Mouse (Mus musculus): ENCODE data around the gene Rnaseh2b. TPM values are rescaled to one million over a fixed set of nuclear protein-coding genes. Genes with fewer than 3 reads are reported as not detected.

Gene Rnaseh2b
- polyA plus RNA-seq, 1 experiment from 2014 or later = 38.6 TPM

DNA sequence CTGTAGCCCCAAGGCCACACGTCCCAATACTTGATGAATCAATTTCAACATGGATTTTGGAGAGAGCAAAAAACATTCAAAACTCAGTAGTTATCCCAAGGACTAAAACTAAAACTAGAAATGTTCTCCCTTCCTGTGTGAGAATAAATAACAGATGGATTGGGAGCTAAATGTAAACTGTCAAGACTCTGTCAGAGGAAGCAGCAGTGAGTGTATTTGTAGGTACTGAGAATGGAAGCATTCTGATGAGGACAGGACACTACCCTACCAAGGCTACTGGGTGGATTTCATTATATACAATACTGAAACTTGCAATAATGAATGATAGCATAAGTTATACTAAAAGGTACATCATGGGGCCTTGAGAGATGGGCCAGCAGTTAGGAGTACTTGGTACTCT lies 6.4 kb downstream of the Rnaseh2b start:
- no peak for ATAC-seq (ENCODE audit: low FRiP score, low TSS enrichment)
- TF ChIP-seq CTCF (IDR thresholded peaks at IDR 0.05; ENCODE audit: low read depth) = no peak
- no peak for TF ChIP-seq EP300 (optimal IDR thresholded peaks at IDR 0.05)
- Histone ChIP-seq H3K9ac (ENCODE audit: low read length) (no peak overlapping the region), H3K4me2 (replicated peaks; ENCODE audit: low read depth) (no peak overlapping the region), H3K36me3 (ENCODE audit: control insufficient read depth, insufficient read depth, low read length) (no peaks in the 10 kb centered on the region), H3K9me3 (ENCODE audit: control insufficient read depth, low read length) (no peaks in the 10 kb centered on the region), H3K4me3 (ENCODE audit: low read depth, low read length) (no peak overlapping the region), H3K27me3 (ENCODE audit: control insufficient read depth, insufficient read depth, low read length) (no peaks in the 10 kb centered on the region), H3K4me1 (replicated peaks; ENCODE audit: control insufficient read depth, insufficient read depth) (no peaks in the 10 kb centered on the region), H3K27ac (replicated peaks) (no peak overlapping the region)
- DNase-seq (ENCODE audit: low spot score) = no peak
- 73% methylated on average over 1 of the region's 1 CpGs for WGBS

DNA sequence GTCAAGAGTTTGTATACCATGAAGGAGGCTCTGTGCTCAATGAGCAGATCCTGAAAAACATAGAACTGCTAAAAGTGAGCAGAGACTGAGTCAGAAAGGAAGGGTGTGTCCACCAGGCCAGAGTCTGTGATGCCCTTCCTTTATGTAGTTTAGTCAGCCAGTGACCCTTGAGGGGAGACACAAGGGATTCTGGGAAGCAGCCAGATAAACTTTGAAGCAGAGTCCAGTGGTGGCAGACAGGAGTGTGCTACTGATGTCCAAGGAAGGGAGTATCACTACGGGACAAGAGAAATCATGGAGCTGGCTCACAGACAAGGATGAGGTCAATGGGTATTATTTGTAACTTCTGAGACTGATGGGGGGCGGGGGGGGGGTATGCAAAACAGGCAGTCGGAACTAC lies 7.6 kb downstream of the Rnaseh2b start:
- 66% methylated on average over 3 of the region's 3 CpGs for WGBS
- ATAC-seq (ENCODE audit: low FRiP score, low TSS enrichment) = no peak
- Histone ChIP-seq H3K36me3 (ENCODE audit: control insufficient read depth, insufficient read depth, low read length) (no peaks in the 10 kb centered on the region), H3K9ac (ENCODE audit: low read length) (no peak overlapping the region), H3K4me3 (ENCODE audit: low read depth, low read length) (no peak overlapping the region), H3K4me2 (replicated peaks; ENCODE audit: low read depth) (no peak overlapping the region), H3K27ac (replicated peaks) (no peak overlapping the region), H3K9me3 (ENCODE audit: control insufficient read depth, low read length) (no peaks in the 10 kb centered on the region), H3K4me1 (replicated peaks; ENCODE audit: control insufficient read depth, insufficient read depth) (no peaks in the 10 kb centered on the region), H3K27me3 (ENCODE audit: control insufficient read depth, insufficient read depth, low read length) (no peaks in the 10 kb centered on the region)
- no peak for DNase-seq (ENCODE audit: low spot score)
- TF ChIP-seq CTCF (IDR thresholded peaks at IDR 0.05; ENCODE audit: low read depth) (no peak), EP300 (optimal IDR thresholded peaks at IDR 0.05) (no peak)

DNA sequence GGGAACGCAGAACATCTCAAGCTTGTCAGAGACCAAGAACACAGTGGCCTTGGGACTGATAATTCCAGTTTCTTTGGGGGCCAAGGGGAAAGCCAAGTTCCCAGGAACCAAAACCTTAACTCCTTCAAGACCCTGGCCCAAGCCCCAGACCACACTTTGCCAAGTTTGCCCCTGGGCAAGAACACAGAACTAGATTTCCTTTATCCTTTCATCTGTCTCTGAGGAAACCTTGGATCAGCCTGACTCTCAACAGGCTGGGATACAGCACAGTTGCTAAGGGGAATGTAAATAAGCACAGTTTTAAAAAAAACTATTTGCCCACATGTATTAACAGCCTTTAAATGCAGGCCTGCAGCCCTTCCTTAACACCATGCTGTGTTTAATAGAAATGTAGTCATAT lies 15.2 kb downstream of the Rnaseh2b start:
- ATAC-seq (ENCODE audit: low FRiP score, low TSS enrichment) (no peak), DNase-seq (ENCODE audit: low spot score) (no peak)
- Histone ChIP-seq H3K9ac (ENCODE audit: low read length) (no peak overlapping the region), H3K4me1 (replicated peaks; ENCODE audit: control insufficient read depth, insufficient read depth) (no peaks in the 10 kb centered on the region), H3K9me3 (ENCODE audit: control insufficient read depth, low read length) (no peaks in the 10 kb centered on the region), H3K27ac (replicated peaks) (no peak overlapping the region), H3K27me3 (ENCODE audit: control insufficient read depth, insufficient read depth, low read length) (no peaks in the 10 kb centered on the region), H3K4me3 (ENCODE audit: low read depth, low read length) (no peak overlapping the region), H3K4me2 (replicated peaks; ENCODE audit: low read depth) (no peak overlapping the region), H3K36me3 (ENCODE audit: control insufficient read depth, insufficient read depth, low read length) (no peaks in the 10 kb centered on the region)
- WGBS = 83% methylated on average over 1 of the region's 1 CpGs
- no peak for TF ChIP-seq CTCF (IDR thresholded peaks at IDR 0.05; ENCODE audit: low read depth)
- TF ChIP-seq EP300 (optimal IDR thresholded peaks at IDR 0.05) = no peak

DNA sequence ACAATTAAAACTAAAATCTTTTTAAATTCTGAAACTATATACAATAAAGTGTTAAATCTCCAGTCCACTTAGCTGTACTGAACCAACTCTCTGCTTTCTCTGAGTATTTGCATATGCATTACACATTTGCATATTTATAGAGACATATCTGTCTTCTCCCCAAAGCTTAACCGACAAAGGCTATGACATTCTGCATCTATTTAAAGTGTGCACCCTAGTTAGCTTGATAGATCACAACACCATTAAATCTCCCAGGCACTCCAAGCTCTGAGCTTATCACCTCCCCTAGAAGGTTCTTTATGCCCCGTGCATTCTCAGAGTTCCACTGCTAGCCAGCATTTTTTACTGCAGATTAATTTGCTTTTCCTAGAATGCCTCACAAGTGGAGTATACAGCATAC lies 16.6 kb downstream of the Rnaseh2b start:
- DNase-seq (ENCODE audit: low spot score) = no peak
- Histone ChIP-seq H3K4me1 (replicated peaks; ENCODE audit: control insufficient read depth, insufficient read depth) (no peaks in the 10 kb centered on the region), H3K9ac (ENCODE audit: low read length) (no peak overlapping the region), H3K36me3 (ENCODE audit: control insufficient read depth, insufficient read depth, low read length) (no peaks in the 10 kb centered on the region), H3K27me3 (ENCODE audit: control insufficient read depth, insufficient read depth, low read length) (no peaks in the 10 kb centered on the region), H3K4me2 (replicated peaks; ENCODE audit: low read depth) (no peak overlapping the region), H3K4me3 (ENCODE audit: low read depth, low read length) (no peak overlapping the region), H3K27ac (replicated peaks) (no peak overlapping the region), H3K9me3 (ENCODE audit: control insufficient read depth, low read length) (no peaks in the 10 kb centered on the region)
- WGBS = 32% methylated on average over 2 of the region's 2 CpGs
- no peak for ATAC-seq (ENCODE audit: low FRiP score, low TSS enrichment)
- TF ChIP-seq CTCF (IDR thresholded peaks at IDR 0.05; ENCODE audit: low read depth) (no peak), EP300 (optimal IDR thresholded peaks at IDR 0.05) (no peak)

DNA sequence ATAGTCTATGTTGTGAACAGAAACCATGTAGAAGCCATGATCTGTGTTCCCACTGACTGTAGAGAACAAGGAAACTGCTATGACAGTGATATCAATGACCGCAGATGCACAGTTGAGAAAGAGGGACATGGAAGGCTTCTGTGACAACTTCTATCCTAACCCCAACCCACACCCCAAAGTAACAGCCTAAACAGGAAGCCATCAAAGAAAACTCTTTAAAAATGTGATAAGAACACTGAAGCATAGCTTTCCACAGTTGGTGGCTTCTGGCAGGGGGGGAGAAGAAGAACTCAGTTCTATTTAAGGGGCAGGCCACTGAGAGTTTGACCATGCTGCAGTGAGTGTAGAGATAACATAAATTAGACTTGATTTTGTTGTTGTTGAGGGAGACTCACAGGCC lies 19.3 kb downstream of the Rnaseh2b start:
- DNase-seq (ENCODE audit: low spot score) (no peak), ATAC-seq (ENCODE audit: low FRiP score, low TSS enrichment) (no peak)
- Histone ChIP-seq H3K9me3 (ENCODE audit: control insufficient read depth, low read length) (no peaks in the 10 kb centered on the region), H3K27me3 (ENCODE audit: control insufficient read depth, insufficient read depth, low read length) (no peaks in the 10 kb centered on the region), H3K4me3 (ENCODE audit: low read depth, low read length) (no peak overlapping the region), H3K4me1 (replicated peaks; ENCODE audit: control insufficient read depth, insufficient read depth) (no peaks in the 10 kb centered on the region), H3K4me2 (replicated peaks; ENCODE audit: low read depth) (no peak overlapping the region), H3K27ac (replicated peaks) (no peak overlapping the region), H3K36me3 (ENCODE audit: control insufficient read depth, insufficient read depth, low read length) (no peaks in the 10 kb centered on the region), H3K9ac (ENCODE audit: low read length) (no peak overlapping the region)
- no peak for TF ChIP-seq EP300 (optimal IDR thresholded peaks at IDR 0.05)
- TF ChIP-seq CTCF (IDR thresholded peaks at IDR 0.05; ENCODE audit: low read depth) = no peak
- WGBS = 97% methylated on average over 1 of the region's 1 CpGs

DNA sequence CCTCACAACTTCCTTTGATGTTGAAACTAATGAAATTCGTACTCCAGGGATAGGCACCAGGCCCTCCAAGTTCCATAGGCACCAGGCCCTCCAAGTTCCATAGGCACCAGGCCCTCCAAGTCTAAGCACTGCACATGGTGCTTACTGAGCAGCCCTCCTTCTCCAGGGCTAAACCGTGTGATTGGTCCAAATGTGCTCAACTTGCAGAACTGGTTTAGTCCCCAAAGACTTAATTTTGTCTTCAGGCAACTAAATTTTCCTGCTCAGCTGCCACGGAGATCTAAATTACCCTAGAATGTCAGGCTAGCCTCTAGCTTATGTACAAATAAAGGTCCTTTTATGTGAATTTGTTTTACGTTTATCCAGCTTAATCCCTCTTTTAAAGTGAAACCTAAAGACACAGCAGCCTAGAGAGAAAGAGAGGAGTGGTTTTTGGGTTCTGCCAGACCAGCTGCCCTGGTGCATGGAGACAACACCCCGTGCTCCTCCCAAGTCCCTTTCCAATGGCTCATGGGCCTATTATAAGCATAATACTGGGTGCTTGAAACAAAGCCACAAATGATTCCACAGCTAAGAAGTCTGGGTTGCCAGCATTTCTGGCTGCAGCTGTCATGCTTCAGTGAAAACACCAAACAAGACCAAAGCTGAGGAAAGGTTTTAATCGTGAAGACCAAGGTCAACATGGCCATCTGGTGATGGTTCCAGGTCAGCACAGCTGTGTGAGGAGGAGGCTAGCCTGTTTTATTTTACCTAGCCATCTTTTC lies 30.4 kb downstream of the Rnaseh2b start:
- H3K36me3 ChIP-seq (ENCODE audit: control insufficient read depth, insufficient read depth, low read length) = no peaks in the 10 kb centered on the region
- H3K9me3 ChIP-seq (ENCODE audit: control insufficient read depth, low read length) = no peaks in the 10 kb centered on the region
- no peak for DNase-seq (ENCODE audit: low spot score)
- H3K9ac ChIP-seq (ENCODE audit: low read length) = no peak overlapping the region
- no peak for ATAC-seq (ENCODE audit: low FRiP score, low TSS enrichment)
- no peak for TF ChIP-seq EP300 (optimal IDR thresholded peaks at IDR 0.05)
- no peak for TF ChIP-seq CTCF (IDR thresholded peaks at IDR 0.05; ENCODE audit: low read depth)
- H3K4me3 ChIP-seq (ENCODE audit: low read depth, low read length) = no peak overlapping the region
- 38% methylated on average over 6 of the region's 6 CpGs for WGBS
- no peak overlapping the region for H3K4me2 ChIP-seq (replicated peaks; ENCODE audit: low read depth)
- no peaks in the 10 kb centered on the region for H3K27me3 ChIP-seq (ENCODE audit: control insufficient read depth, insufficient read depth, low read length)
- H3K4me1 ChIP-seq (replicated peaks; ENCODE audit: control insufficient read depth, insufficient read depth) = no peaks in the 10 kb centered on the region
- no peak overlapping the region for H3K27ac ChIP-seq (replicated peaks)
